Mouse (Mus musculus) limb, embryonic 13.5 days (tissue): ENCODE data around the gene Strn. TPM values are rescaled to one million over a fixed set of nuclear protein-coding genes. Genes with fewer than 3 reads are reported as not detected.

ENCODE experiments used
- ATAC-seq: fragments of 200-750 bp; cut with Nextera tagmentation; 2 replicates; pipeline ENCODE4 v1.8.0; 2017; ENCODE audit warnings: low read depth, moderate number of reproducible peaks, moderate TSS enrichment; ENCODE audit not compliant: low FRiP score
- H3K27ac ChIP-seq: fragments of 300-500 bp; sonication (generic); 2 replicates; pipeline ENCODE4 v1.5.1; 2015; ENCODE audit warnings: inconsistent platforms, mild to moderate bottlenecking, moderate library complexity
- H3K27me3 ChIP-seq: fragments of 300-500 bp; sonication (generic); 2 replicates; pipeline ENCODE4 v1.6.1; 2015; ENCODE audit warnings: mild to moderate bottlenecking, inconsistent platforms
- H3K36me3 ChIP-seq: fragments of 300-500 bp; sonication (generic); 2 replicates; pipeline ENCODE4 v1.6.1; 2015; ENCODE audit warnings: inconsistent platforms, mild to moderate bottlenecking, moderate library complexity
- H3K4me1 ChIP-seq: fragments of 300-500 bp; sonication (generic); 2 replicates; pipeline ENCODE4 v1.6.1; 2015; ENCODE audit warnings: inconsistent platforms
- H3K4me2 ChIP-seq: fragments of 300-500 bp; sonication (generic); replicated peaks from 2 replicates; pipeline ENCODE4 v1.6.1; 2015; ENCODE audit warnings: inconsistent platforms, mild to moderate bottlenecking, moderate library complexity
- H3K4me3 ChIP-seq: fragments of 300-500 bp; sonication (generic); 2 replicates; pipeline ENCODE4 v1.5.1; 2015; ENCODE audit warnings: moderate library complexity, mild to moderate bottlenecking, inconsistent platforms
- H3K9ac ChIP-seq: fragments of 300-500 bp; sonication (generic); 2 replicates; pipeline ENCODE4 v1.6.1; 2015; ENCODE audit warnings: mild to moderate bottlenecking, inconsistent platforms
- H3K9me3 ChIP-seq: fragments of 300-500 bp; sonication (generic); 2 replicates; pipeline ENCODE4 v1.6.1; 2016; ENCODE audit warnings: inconsistent platforms
- WGBS: fragments of 180-500 bp; shearing (Covaris S2); methylation state at CpG from one replicate; pipeline ENCODE4 v1.1.7; 2015; 5-methylcytosine and 5-hydroxymethylcytosine counted together
- polyA plus RNA-seq: library from polyadenylated mRNA; unstranded; fragments of >200 nt; fragmentation: Nextera tagmentation; extraction: Ambion mirVana; gene quantifications from 2 replicates; pipeline ENCODE4 v1.2.1, GENCODE M21; 2015

Gene Strn
- polyA plus RNA-seq, 1 experiment from 2014 or later: 5.2 TPM

DNA sequence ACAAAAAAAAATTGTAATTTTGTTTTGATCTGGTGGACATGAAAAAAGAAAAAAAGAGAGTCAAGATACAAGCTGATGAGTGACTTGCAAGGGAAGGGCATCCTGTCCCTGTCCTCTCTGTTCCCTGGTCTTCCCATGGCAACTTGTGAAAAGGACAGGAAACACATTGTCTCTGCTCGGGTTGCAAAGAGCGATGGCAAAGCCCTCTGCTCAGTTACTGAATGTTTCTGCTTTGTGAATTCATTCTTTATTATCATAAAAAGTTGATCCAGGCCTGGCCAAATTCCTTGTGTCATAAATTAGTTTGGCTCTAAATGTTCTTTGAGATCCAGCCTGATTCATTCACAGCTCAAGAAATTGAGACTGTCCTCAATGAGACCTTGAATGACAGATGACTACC, 775 bp upstream of the Strn start:
- Histone ChIP-seq H3K4me2 (no peak overlapping the region), H3K9ac (no peak overlapping the region), H3K27ac (no peak overlapping the region), H3K4me3 (no peak overlapping the region), H3K27me3 (no peaks in the 10 kb centered on the region), H3K4me1 (peaks cover 14% of the 10 kb centered on the region), H3K36me3 (no peaks in the 10 kb centered on the region), H3K9me3 (no peaks in the 10 kb centered on the region)
- 49% methylated on average over 2 of the region's 2 CpGs for WGBS
- ATAC-seq: no peak

DNA sequence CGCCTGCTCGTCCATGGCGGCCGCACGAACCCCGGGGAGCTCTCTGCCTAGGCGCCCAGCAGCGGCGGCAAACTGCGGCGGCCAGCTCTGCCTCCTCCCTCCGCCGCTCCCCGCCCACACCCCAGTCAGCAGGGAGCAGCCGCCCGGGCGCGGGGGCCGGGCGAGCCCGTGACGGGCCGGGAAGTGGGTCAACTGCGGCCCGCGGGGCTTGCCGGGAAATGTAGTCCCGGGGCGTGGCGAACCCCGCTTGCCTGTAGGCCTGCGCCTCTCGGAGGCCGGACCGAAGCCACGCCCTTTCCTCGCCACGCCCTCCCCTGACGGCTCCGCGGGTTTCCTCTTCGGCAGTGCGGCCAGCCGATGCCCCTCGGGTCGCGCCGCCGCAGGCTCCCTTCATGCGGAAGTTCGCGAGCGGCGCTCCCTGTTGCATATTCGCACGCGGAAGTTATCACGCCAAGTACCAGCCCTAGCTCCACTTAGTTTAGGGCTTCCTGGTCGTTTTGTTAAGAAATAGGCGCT, 465 bp downstream of the Strn start:
- under 1% methylated on average over 59 of the region's 60 CpGs for WGBS
- Histone ChIP-seq H3K9ac (peak overlapping the region; percentile 96), H3K27me3 (no peaks in the 10 kb centered on the region), H3K4me2 (peak overlapping the region; percentile 72), H3K4me1 (peaks cover 14% of the 10 kb centered on the region), H3K27ac (peak overlapping the region; percentile 91), H3K4me3 (peak overlapping the region; percentile 92), H3K9me3 (no peaks in the 10 kb centered on the region), H3K36me3 (no peaks in the 10 kb centered on the region)
- ATAC-seq: peak; percentile 98

DNA sequence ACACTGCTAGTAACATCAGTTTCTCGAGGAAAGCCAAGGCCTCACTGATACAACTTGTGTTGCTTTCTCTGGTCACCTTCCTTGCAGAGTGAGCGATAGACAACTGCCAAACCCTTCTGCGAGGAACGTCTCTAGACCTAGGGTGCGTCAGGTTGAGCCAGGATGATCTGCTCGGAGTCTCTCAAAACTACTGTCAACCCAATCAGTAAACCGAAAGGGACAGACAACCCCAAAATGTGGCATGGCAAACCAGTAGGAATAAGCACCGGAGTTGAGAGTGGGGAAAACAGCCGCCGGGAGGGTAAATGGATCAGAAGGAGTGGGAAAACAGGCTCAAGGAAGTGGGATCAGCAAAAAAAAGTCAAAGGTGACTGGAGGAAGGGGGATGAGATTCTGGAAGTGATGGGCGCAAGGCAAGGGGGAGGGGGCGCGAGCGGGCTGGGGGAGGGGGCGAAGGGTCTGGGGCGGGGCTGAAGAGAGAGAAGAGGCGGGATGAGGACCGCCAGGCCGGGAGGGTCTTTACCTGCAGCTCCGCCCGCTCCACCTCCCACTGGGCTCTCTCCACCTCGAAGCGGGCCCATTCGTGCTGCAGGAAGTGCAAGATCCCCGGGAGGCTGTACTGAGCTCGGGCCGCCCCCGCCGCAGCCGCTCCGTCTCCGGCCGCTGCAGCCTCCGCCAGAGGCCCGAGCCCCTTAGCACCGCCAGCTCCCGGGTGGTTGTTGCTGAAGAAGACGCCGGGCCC, 1.1 kb downstream of the Strn start:
- H3K36me3 ChIP-seq: no peaks in the 10 kb centered on the region
- peak overlapping the region; percentile 96 for H3K9ac ChIP-seq
- H3K4me3 ChIP-seq: peak overlapping the region; percentile 92
- ATAC-seq: peak; percentile 86
- H3K4me2 ChIP-seq: peak overlapping the region; percentile 69
- no peaks in the 10 kb centered on the region for H3K27me3 ChIP-seq
- peaks cover 14% of the 10 kb centered on the region for H3K4me1 ChIP-seq
- under 1% methylated on average over 36 of the region's 39 CpGs for WGBS
- peak overlapping the region; percentile 91 for H3K27ac ChIP-seq
- no peaks in the 10 kb centered on the region for H3K9me3 ChIP-seq

DNA sequence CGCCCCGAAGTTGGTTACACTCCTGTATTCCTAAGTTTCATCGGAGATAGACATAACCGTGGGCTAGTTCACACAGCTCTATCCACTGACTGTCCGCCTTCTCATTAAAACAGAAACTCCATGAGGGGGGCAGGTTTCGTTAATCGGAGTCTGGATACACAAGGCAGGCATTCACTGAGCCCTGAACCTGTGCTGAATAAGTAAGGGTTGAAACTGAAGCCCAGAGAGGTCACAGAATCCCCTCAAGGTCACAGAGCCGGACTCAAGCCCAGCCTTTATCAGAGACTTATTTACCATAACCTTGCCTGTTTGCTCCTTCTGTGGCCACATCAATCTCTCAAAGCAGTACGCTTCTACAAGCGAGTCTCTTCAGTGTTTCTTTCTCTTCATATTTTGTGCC, 2.2 kb downstream of the Strn start:
- Histone ChIP-seq H3K4me1 (peaks cover 14% of the 10 kb centered on the region), H3K4me3 (peak overlapping the region; percentile 92; the same call in 1 of the 2 replicates), H3K27ac (no peak overlapping the region), H3K27me3 (no peaks in the 10 kb centered on the region), H3K9ac (peak overlapping the region; percentile 96), H3K4me2 (peak overlapping the region; percentile 69), H3K9me3 (no peaks in the 10 kb centered on the region), H3K36me3 (no peaks in the 10 kb centered on the region; the same call in 1 of the 2 replicates)
- no peak for ATAC-seq
- 86% methylated on average over 10 of the region's 10 CpGs for WGBS

DNA sequence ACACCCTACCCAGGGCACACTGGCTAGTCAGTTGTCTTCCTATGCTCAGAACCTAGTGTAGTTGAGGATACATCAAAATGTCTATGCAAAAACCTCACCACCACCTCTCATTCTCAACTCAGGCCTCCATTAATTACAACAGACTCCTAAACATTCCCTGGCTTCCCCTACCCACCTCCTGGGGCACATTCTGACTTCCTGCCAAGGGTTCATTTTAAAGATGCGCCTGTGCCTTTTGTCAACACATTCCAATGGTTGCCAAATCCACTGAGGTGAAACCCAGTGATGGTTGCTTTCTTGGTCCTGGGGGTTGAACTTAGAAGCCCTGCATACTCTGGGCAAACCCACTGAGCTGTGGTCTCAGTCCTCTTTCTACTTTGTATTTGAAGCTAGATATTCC, 4.9 kb downstream of the Strn start:
- no peak overlapping the region for H3K9ac ChIP-seq
- H3K27ac ChIP-seq: no peak overlapping the region
- 65% methylated on average over 1 of the region's 1 CpGs for WGBS
- H3K4me1 ChIP-seq: peaks cover 14% of the 10 kb centered on the region
- no peaks in the 10 kb centered on the region for H3K27me3 ChIP-seq
- ATAC-seq: no peak
- no peak overlapping the region for H3K4me3 ChIP-seq
- no peaks in the 10 kb centered on the region for H3K9me3 ChIP-seq
- H3K4me2 ChIP-seq: no peak overlapping the region
- H3K36me3 ChIP-seq: no peaks in the 10 kb centered on the region; the same call in 1 of the 2 replicates

DNA sequence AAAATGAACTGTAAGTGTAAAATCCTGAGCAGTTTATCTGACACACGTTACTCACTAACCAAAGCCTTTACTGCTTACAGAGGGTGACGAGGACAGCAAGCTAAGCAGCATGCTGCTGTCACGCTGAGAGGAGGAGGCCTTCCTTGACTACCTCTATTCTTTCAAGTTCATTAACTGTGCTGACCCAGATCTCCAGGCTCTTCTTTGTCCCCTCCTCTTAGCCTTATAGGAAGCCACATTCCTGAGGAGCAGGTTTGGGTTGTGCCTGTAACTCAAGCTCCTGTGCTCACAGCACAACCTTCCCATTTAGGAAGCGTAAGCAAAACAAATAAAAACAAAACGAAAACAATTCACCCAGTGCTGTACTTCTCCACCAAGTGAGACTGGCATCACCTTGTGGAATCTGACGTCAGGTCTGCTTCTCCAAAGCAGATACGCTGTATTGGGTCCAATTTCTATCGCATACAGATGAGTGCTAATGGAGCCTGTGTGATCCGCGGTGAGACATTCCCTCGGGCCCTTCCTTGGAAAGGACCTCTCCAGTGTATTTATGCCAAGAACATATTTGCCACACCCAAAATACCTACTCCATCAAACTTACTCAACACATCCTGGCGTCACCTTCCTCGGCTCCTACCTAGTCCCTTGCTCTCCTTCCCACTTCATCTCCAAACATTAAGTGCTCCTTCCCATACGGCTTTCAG, 10.1 kb downstream of the Strn start:
- no peak overlapping the region for H3K9ac ChIP-seq
- ATAC-seq: no peak
- H3K27ac ChIP-seq: no peak overlapping the region
- no peak overlapping the region for H3K4me3 ChIP-seq
- H3K27me3 ChIP-seq: no peaks in the 10 kb centered on the region
- no peaks in the 10 kb centered on the region for H3K9me3 ChIP-seq
- no peaks in the 10 kb centered on the region; the same call in 1 of the 2 replicates for H3K36me3 ChIP-seq
- H3K4me1 ChIP-seq: peaks cover 3% of the 10 kb centered on the region; the same call in 1 of the 2 replicates
- WGBS: 70% methylated on average over 14 of the region's 14 CpGs
- H3K4me2 ChIP-seq: no peak overlapping the region

DNA sequence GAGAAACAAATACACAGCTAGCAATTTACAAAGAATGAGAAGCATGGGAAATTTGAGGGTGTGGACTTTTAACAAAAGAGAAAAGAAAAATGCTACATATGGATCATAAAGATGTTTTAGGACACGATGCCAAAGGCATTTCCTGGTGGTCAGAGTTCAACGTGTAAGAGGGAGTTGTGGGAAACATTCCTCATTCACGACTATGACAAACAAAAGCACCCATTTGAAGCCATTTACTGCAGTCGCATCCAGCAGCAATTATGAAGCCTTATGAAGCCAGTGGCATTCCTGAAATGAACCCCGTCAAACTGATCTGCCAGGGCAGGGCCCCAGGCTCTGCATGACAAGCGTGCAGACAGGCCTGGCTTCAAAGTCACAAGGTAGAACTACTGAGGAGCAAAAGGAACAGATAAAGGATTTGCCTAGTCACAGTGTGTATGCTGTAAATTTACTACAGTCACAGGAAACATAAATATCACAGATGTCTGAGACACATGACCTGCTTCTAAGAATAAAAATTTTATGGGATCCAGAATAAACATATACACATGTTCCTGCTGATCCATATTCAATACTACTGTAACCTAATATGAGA, 12.4 kb downstream of the Strn start:
- Histone ChIP-seq H3K4me2 (no peak overlapping the region), H3K9me3 (no peaks in the 10 kb centered on the region), H3K4me3 (no peak overlapping the region), H3K27me3 (no peaks in the 10 kb centered on the region), H3K9ac (no peak overlapping the region), H3K4me1 (peaks cover 3% of the 10 kb centered on the region; the same call in 1 of the 2 replicates), H3K27ac (no peak overlapping the region), H3K36me3 (no peaks in the 10 kb centered on the region)
- no peak; the same call in 1 of the 2 replicates for ATAC-seq
- 42% methylated on average over 6 of the region's 6 CpGs for WGBS

DNA sequence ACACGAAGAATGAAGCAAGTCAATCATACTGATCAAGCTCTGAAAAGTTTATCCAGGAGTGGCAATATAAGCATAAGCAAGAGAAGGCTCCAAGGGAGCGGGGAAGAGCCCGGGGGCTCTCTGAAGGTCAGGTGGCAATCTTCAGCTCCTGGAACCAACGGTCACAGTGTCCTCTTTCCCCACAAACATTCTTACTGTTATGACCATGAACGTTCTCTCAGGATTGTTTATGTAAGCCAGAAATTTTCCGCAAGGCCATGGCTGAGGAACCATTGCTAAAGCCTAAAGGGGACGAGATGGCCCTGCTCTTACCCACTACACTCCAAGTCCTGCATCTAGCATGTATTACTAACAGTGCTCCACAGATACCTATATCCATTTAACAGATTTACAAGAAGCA, 15.3 kb downstream of the Strn start:
- Histone ChIP-seq H3K36me3 (peaks cover 10% of the 10 kb centered on the region), H3K27ac (no peak overlapping the region), H3K4me3 (no peak overlapping the region), H3K9me3 (peaks cover 6% of the 10 kb centered on the region; the same call in 1 of the 2 replicates), H3K4me2 (no peak overlapping the region), H3K27me3 (no peaks in the 10 kb centered on the region), H3K4me1 (peaks cover 3% of the 10 kb centered on the region; the same call in 1 of the 2 replicates), H3K9ac (no peak overlapping the region)
- WGBS: 92% methylated on average over 7 of the region's 7 CpGs
- no peak for ATAC-seq

DNA sequence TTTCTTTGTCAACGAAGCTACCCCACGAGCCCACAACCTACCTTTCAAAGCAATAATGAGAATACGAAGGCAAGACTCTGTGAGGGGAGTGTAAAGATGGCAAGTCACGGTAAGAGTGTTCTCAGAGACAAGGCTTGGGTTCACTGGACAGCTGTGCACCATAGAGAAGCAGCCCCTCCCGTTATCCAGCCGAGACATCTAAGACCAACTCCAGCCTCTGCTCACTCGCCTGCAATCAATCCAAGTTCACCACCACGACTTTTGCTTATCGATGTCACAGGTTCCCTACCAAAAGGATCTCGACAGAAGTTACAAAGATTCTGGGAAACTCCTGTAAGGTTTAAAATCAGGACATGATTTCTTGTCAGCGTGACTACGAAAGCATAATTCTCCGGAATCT, 17.9 kb downstream of the Strn start:
- H3K9me3 ChIP-seq: peaks cover 6% of the 10 kb centered on the region; the same call in 1 of the 2 replicates
- H3K4me1 ChIP-seq: 0 out of 2 replicates have a peak, but pooled peaks cover 7% of the 10 kb centered on the region
- no peak overlapping the region for H3K4me3 ChIP-seq
- H3K36me3 ChIP-seq: peaks cover 10% of the 10 kb centered on the region
- ATAC-seq: no peak
- H3K4me2 ChIP-seq: no peak overlapping the region
- no peak overlapping the region for H3K9ac ChIP-seq
- H3K27me3 ChIP-seq: no peaks in the 10 kb centered on the region
- 95% methylated on average over 13 of the region's 13 CpGs for WGBS
- no peak overlapping the region for H3K27ac ChIP-seq

DNA sequence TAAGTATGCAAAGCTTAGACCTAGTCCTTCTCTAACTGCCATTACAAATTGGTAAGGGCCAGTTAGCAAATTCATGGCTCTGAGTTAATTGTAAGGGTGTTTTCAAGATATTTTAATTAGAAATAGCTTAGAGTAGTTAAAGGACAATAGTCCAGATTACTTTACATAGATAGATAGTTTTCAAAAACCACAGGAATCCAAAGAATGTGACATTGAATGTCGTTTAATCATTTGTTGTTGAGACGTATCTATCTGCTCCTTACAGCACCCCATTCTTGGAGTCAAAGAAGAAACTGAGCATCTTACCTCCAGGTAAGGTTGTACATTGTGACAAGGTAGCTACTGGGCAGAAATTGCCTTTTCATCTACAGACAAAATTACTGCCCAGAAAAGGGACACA, 26.7 kb downstream of the Strn start:
- Histone ChIP-seq H3K36me3 (peaks cover 7% of the 10 kb centered on the region; the same call in 1 of the 2 replicates), H3K27me3 (no peaks in the 10 kb centered on the region), H3K9ac (no peak overlapping the region), H3K9me3 (peaks cover 4% of the 10 kb centered on the region; the same call in 1 of the 2 replicates), H3K4me3 (no peak overlapping the region), H3K4me2 (no peak overlapping the region), H3K27ac (no peak overlapping the region), H3K4me1 (peaks cover 10% of the 10 kb centered on the region)
- ATAC-seq: no peak
- WGBS: 71% methylated on average over 2 of the region's 2 CpGs

DNA sequence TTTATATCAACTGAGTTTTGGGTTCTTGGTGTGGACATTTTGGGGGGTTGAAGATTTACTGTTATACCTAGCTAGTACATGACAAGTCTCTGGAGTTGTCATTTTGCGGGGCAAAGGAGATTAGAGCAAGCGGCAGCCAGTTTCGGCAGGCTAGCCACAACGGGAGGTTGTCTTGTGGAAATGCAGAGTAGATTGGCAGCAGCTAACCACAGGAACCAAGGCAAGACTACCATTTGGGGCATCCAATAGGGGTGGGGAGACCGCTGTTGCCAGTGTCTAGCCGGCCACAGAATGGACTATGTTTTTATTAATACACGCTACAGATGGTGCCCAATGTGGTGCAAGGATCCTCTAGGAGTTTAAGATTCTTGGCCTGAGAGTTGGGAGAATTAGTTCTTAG, 28.6 kb downstream of the Strn start:
- Histone ChIP-seq H3K9ac (no peak overlapping the region), H3K27me3 (no peaks in the 10 kb centered on the region), H3K27ac (no peak overlapping the region), H3K36me3 (peaks cover 7% of the 10 kb centered on the region; the same call in 1 of the 2 replicates), H3K4me1 (peaks cover 1% of the 10 kb centered on the region), H3K9me3 (peaks cover 4% of the 10 kb centered on the region; the same call in 1 of the 2 replicates), H3K4me2 (no peak overlapping the region), H3K4me3 (no peak overlapping the region)
- ATAC-seq: no peak
- WGBS: 90% methylated on average over 7 of the region's 7 CpGs

DNA sequence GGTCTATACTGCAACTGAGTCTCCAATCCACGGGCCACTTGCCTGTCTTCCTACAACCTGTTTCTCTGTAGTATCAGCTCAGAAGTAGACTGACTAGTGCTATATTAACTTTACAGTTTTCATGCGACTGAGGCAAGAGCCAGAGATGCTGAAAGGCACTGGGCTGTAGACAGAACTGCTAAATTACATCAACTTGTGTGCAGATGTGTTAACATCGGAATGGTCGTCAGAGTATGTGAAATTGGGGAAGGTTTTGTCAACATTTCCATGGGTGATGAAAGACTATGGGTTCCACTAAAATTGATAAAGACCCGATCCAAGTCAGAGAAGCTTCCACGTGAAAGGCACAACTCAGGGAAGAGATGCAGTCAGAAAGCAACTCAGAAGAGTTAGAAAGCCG, 34.0 kb downstream of the Strn start:
- H3K4me1 ChIP-seq: no peaks in the 10 kb centered on the region
- H3K27ac ChIP-seq: no peak overlapping the region
- peaks cover 4% of the 10 kb centered on the region; the same call in 1 of the 2 replicates for H3K9me3 ChIP-seq
- H3K27me3 ChIP-seq: no peaks in the 10 kb centered on the region
- no peak for ATAC-seq
- H3K9ac ChIP-seq: no peak overlapping the region
- no peak overlapping the region for H3K4me3 ChIP-seq
- H3K36me3 ChIP-seq: peaks cover 21% of the 10 kb centered on the region; the same call in 1 of the 2 replicates
- no peak overlapping the region for H3K4me2 ChIP-seq
- WGBS: 91% methylated on average over 7 of the region's 7 CpGs
